Mouse (Mus musculus) intestine, postnatal 0 days (tissue): ENCODE results near the gene Cept1. TPM values are rescaled to one million over a fixed set of nuclear protein-coding genes. Genes with fewer than 3 reads are reported as not detected.
A peak's percentile ranks its signal among the peaks of the same experiment; 100 is the strongest.

ENCODE experiments used
- ATAC-seq: fragments of 200-750 bp; cut with Nextera tagmentation; 2 replicates; pipeline ENCODE4 v1.8.0; 2017; ENCODE audit warnings: mild to moderate bottlenecking, moderate TSS enrichment, moderate library complexity
- H3K27ac ChIP-seq: fragments of 300-500 bp; sonication (generic); 2 replicates; pipeline ENCODE4 v1.5.1; 2014; ENCODE audit warnings: mild to moderate bottlenecking, low read depth, low read length, moderate library complexity
- H3K27me3 ChIP-seq: fragments of 300-500 bp; sonication (generic); replicated peaks from 2 replicates; pipeline ENCODE4 v1.6.1; 2014; ENCODE audit warnings: low read length, mixed read lengths; ENCODE audit not compliant: control insufficient read depth, insufficient read depth
- H3K36me3 ChIP-seq: fragments of 300-500 bp; sonication (generic); 2 replicates; pipeline ENCODE4 v1.6.1; 2014; ENCODE audit warnings: mild to moderate bottlenecking, moderate library complexity; ENCODE audit not compliant: control insufficient read depth, insufficient read depth
- H3K4me1 ChIP-seq: fragments of 300-500 bp; sonication (generic); replicated peaks from 2 replicates; pipeline ENCODE4 v1.6.1; 2014; ENCODE audit warnings: antibody characterized with exemption, low read length, mixed read lengths; ENCODE audit not compliant: control insufficient read depth, insufficient read depth
- H3K4me2 ChIP-seq: fragments of 300-500 bp; sonication (generic); replicated peaks from 2 replicates; pipeline ENCODE4 v1.6.1; 2014; ENCODE audit warnings: low read depth, mild to moderate bottlenecking, moderate library complexity
- H3K4me3 ChIP-seq: fragments of 300-500 bp; sonication (generic); 2 replicates; pipeline ENCODE4 v1.5.1; 2014; ENCODE audit warnings: low read depth, low read length
- H3K9ac ChIP-seq: fragments of 300-500 bp; sonication (generic); 2 replicates; pipeline ENCODE4 v1.6.1; 2014; ENCODE audit warnings: mild to moderate bottlenecking, low read depth, low read length
- H3K9me3 ChIP-seq: fragments of 300-500 bp; sonication (generic); 2 replicates; pipeline ENCODE4 v1.6.1; 2016; ENCODE audit warnings: mixed run types; ENCODE audit not compliant: control insufficient read depth
- CTCF ChIP-seq: sonication (generic); IDR thresholded peaks from 2 replicates; pipeline ENCODE4 v1.5.1; 2016; ENCODE audit warnings: low read depth, mild to moderate bottlenecking, control low read depth, antibody characterized with exemption, moderate library complexity
- WGBS: fragments of 180-500 bp; shearing (Covaris S2); extraction: QIAGEN DNeasy Blood & Tissue Kit; methylation state at CpG from one replicate; pipeline ENCODE4 v1.1.7; 2014; 5-methylcytosine and 5-hydroxymethylcytosine counted together
- polyA plus RNA-seq: library from polyadenylated mRNA; unstranded; fragments of >200 nt; fragmentation: Nextera tagmentation; extraction: Ambion mirVana; gene quantifications from 2 replicates; pipeline ENCODE4 v1.2.1, GENCODE M21; 2015

The Cept1 gene
- polyA plus RNA-seq, 1 experiment from 2014 or later, result 71.3 TPM

DNA sequence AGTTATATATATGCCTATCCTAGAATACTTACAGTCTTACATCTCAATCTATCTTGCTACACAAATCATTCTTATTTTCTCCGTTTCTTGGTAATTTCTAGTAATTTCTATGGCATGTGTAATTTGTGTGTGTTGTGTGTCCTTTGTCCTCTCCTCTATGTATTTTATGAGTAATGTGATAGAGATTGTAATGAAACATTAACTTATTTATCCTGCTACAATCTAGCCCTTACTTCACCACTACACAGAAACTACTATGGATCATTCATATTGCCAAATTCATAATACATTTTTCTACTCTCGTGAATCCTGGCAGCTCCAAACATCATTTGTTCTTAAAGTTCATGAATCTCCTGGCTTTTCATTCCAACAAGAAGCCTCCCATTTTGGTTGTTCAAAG is 19.6 kb downstream of the Cept1 start:
- H3K4me1 ChIP-seq, result no peaks in the 10 kb centered on the region
- peak; percentile 73 for ATAC-seq
- H3K36me3 ChIP-seq, result no peaks in the 10 kb centered on the region
- H3K4me3 ChIP-seq, result no peak overlapping the region
- 44% methylated on average over 2 of the region's 2 CpGs for WGBS
- H3K27ac ChIP-seq, result 0 out of 2 replicates have a peak overlapping the region, but pooled peaks have one; percentile 28
- no peak for TF ChIP-seq CTCF
- H3K4me2 ChIP-seq, result no peak overlapping the region
- no peaks in the 10 kb centered on the region for H3K27me3 ChIP-seq
- no peak overlapping the region for H3K9ac ChIP-seq
- H3K9me3 ChIP-seq, result no peaks in the 10 kb centered on the region

DNA sequence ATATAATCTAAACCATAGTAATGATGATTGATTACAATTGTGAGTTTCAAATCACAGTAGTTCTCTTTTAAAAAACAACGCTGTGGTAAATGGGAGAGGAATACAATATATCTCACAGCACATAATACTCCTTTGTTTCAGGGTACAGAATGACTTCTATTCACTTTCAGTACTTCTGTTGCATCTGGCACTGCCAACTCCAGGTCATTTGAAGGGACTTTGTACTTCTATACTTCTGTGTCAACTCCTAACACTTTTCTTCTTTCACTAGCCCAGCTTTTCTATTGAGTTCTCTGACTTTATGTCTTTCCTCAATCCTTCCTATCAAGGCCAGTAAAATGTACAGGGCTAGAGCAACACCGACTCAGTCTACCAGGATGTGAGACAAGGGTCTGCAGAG is 21.2 kb downstream of the Cept1 start:
- Histone ChIP-seq H3K27me3 (no peaks in the 10 kb centered on the region), H3K36me3 (no peaks in the 10 kb centered on the region), H3K9ac (no peak overlapping the region), H3K4me3 (no peak overlapping the region), H3K27ac (0 out of 2 replicates have a peak overlapping the region, but pooled peaks have one; percentile 35), H3K4me2 (no peak overlapping the region), H3K9me3 (no peaks in the 10 kb centered on the region), H3K4me1 (no peaks in the 10 kb centered on the region)
- TF ChIP-seq CTCF, result no peak
- ATAC-seq, result peak; percentile 77
- 41% methylated on average over 2 of the region's 2 CpGs for WGBS

DNA sequence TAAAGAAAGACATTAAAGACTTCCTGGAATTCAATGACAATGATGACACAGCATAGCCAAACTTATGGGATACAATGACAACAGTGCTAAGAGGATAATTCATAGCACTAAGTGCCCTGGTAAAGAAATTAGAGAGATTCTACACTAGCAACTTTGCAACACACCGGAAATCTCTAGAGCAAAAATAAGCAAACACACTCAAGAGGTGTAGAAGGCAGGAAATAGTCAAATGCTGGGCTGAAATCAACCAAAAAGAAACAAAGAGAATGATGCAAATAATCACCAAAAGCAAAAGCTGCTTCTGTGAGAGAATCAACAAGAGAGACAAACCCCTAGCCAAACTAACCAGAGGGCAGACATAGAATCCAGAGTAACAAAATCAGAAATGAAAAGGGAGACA is 24.9 kb downstream of the Cept1 start:
- H3K27me3 ChIP-seq, result no peaks in the 10 kb centered on the region
- no peaks in the 10 kb centered on the region for H3K4me1 ChIP-seq
- H3K36me3 ChIP-seq, result no peaks in the 10 kb centered on the region
- no peak overlapping the region for H3K4me2 ChIP-seq
- no peak for TF ChIP-seq CTCF
- H3K27ac ChIP-seq, result no peak overlapping the region
- no peaks in the 10 kb centered on the region for H3K9me3 ChIP-seq
- 86% methylated on average over 1 of the region's 1 CpGs for WGBS
- H3K9ac ChIP-seq, result no peak overlapping the region
- no peak overlapping the region for H3K4me3 ChIP-seq
- no peak for ATAC-seq

DNA sequence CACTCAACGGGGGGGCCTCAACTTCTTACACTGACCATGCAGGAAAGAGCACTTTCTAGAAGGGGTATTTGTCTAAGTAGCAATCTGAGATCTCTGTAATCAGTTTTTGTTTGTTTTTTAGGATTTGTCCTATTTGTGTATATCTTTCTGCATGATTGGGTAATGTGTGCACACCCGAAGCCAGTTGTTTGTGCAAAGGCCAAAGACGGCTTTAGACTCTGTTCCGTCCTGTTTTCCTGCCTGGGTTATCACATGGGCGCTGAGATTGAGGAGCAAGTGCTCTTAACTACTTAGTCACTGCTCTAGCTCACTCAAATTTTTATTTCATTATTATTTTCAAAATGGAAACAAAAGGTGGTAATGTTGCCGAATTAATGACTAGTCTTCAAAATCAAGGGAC is 32.6 kb downstream of the Cept1 start:
- TF ChIP-seq CTCF, result no peak

DNA sequence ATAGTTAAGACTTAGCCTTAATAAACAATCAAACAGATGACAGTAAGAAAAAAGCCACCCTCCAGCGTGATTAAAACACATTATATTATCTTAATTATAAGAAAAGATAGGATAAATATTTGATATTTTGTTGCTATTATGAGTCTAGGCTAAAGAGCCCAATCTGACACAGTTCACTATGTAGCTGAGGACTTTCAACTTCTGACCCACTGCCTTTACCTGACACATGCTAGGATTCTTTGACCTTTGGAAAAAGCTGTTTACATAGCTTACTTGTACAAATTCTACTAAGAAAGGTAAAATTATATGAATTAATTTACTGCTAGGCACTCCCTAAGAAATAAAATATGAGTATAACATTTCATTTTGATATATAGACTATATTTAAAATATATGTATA is 36.9 kb downstream of the Cept1 start:
- H3K4me2 ChIP-seq, result no peak overlapping the region
- H3K9me3 ChIP-seq, result no peaks in the 10 kb centered on the region
- no peaks in the 10 kb centered on the region; the same call in 1 of the 2 replicates for H3K36me3 ChIP-seq
- no peak overlapping the region for H3K27ac ChIP-seq
- H3K4me1 ChIP-seq, result no peaks in the 10 kb centered on the region
- 73% methylated on average over 1 of the region's 1 CpGs for WGBS
- no peaks in the 10 kb centered on the region for H3K27me3 ChIP-seq
- H3K4me3 ChIP-seq, result no peak overlapping the region
- no peak for ATAC-seq
- H3K9ac ChIP-seq, result no peak overlapping the region
- no peak for TF ChIP-seq CTCF

More for the DNA sequence above, 32.6 kb downstream of the Cept1 start:
- Histone ChIP-seq H3K27me3 (no peaks in the 10 kb centered on the region), H3K27ac (no peak overlapping the region), H3K4me3 (no peak overlapping the region), H3K4me2 (no peak overlapping the region), H3K4me1 (no peaks in the 10 kb centered on the region), H3K36me3 (no peaks in the 10 kb centered on the region; the same call in 1 of the 2 replicates), H3K9ac (no peak overlapping the region), H3K9me3 (no peaks in the 10 kb centered on the region)
- WGBS, result 64% methylated on average over 6 of the region's 6 CpGs
- no peak for ATAC-seq

DNA sequence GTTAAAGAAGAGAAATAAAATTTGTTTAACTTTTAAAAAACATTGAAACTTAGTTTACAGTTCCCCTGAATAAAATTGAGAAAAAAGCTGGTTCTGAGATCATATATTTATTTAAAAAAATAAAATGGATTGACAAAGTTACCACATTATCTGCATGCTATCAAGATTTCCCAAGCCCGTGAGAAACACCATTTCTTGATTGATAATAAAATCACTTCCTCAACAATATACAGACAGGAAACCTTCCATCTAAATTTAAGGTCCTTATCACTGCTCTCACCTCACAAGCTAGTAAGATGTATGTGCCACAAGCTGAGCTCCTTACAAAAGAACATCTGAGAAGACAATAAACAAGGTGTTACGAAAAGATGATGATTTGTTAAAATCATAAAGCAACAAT is 44.7 kb downstream of the Cept1 start:
- Histone ChIP-seq H3K4me3 (no peak overlapping the region), H3K36me3 (peaks cover 29% of the 10 kb centered on the region)

DNA sequence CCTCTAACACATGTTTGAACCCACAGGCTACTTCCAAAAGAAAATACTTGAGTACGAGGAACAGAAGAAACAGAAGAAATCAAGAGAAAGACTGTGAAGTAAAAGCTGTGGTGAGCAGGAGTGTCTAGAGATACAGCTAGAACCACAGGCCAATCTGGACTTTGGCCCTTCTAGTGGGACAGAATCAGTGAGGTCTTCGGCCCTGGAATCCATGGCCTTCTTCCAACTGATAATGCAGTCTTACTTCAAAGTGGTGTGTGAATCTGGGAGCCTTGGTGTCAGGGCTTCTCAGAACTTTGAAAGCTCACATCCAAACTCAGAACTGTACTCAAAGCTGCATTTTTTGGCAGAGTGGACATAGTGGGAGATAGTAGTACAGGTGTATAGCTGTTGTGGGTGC is 47.1 kb downstream of the Cept1 start:
- no peak overlapping the region for H3K9ac ChIP-seq
- TF ChIP-seq CTCF, result no peak
- H3K4me1 ChIP-seq, result peaks cover 6% of the 10 kb centered on the region; the same call in 1 of the 2 replicates
- 0 out of 2 replicates have a peak, but pooled peaks have one; percentile 29 for ATAC-seq
- H3K36me3 ChIP-seq, result peaks cover 29% of the 10 kb centered on the region
- peak overlapping the region; percentile 60 for H3K27ac ChIP-seq
- no peaks in the 10 kb centered on the region for H3K27me3 ChIP-seq
- no peak overlapping the region for H3K4me3 ChIP-seq
- 62% methylated on average over 2 of the region's 2 CpGs for WGBS
- H3K9me3 ChIP-seq, result no peaks in the 10 kb centered on the region
- no peak overlapping the region for H3K4me2 ChIP-seq

More for the DNA sequence above, 44.7 kb downstream of the Cept1 start:
- Histone ChIP-seq H3K27ac (no peak overlapping the region), H3K4me1 (peaks cover 4% of the 10 kb centered on the region; the same call in 1 of the 2 replicates), H3K9me3 (no peaks in the 10 kb centered on the region), H3K4me2 (no peak overlapping the region), H3K9ac (no peak overlapping the region), H3K27me3 (no peaks in the 10 kb centered on the region)
- no peak for ATAC-seq
- 67% methylated on average over 2 of the region's 2 CpGs for WGBS
- TF ChIP-seq CTCF, result no peak
